Mouse (Mus musculus) left cerebral cortex, adult 18-20 months (tissue): ENCODE measurements at regions not wholly inside any gene's neighbourhood (a gene's known extent, or its start where the extent isn't known, plus 50 kb on each side); places are given as distances from the start of the nearest gene placed in this dataset.

Experiments used
- DNase-seq, 2 experiments: peaks; one replicate each; pipeline ENCODE4 v3.0.0; 2021 to 2022; ENCODE audit warnings: low spot score in 2 of 2, mixed read lengths in 1 of 2

DNA sequence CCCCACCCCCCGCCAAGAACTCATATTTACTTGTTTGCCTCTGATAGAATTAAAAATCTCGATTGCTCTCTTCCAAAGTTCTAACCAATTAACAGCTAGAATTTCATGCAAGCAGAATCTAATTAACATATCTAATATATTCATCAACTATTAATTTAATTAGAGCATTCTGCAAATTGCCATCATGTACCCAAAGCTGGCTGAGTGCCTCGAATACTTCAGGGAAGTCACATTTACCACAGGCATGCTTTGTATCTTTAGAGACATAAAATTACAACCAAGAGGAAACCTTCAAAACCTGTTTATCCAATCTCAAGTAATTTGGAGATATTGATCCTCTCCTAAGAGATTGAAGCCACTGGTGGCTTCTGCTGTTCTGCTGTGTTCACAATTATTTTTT, 401.6 kb upstream of the Nmur2 start:
- no peak for DNase-seq

DNA sequence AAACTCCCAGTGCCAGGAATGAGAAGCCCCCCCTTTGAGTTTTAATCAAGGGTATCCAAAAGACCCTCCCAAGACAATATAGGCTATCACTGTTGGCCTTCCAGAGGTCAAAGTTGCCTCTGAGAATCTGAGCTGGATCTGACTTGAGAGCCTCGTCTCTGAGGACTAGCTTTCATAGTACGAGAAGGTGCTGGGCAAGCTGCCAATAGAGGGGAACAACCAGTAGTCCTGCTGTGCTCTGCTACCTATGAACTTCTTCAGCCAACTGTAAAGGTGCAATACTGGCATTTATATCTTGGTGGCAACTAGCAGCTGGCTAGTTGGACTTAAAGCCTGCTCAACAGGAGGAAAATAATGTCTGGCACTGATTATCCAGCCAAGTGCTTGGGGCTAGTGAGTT, 400.3 kb upstream of the Nmur2 start:
- no peak for DNase-seq

DNA sequence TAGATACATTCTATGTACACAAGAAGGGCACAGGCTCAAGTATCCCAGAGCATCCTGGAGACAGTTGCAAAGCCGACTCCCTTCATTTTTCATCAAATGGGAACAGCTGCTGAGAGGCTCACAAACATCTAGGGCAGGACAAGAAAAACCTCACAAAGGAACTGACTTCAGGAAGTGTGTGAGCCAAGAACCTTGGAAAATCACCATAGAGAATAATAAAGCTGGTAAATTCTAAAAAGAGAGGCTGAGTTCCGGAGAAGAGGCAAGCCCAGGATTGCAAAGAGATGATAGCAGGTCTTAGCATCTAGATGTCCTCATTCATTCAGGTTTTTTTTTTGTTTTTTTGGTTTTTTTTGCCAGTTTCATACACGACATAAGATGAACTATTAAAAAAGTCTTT, 390.3 kb upstream of the Nmur2 start:
- no peak for DNase-seq

DNA sequence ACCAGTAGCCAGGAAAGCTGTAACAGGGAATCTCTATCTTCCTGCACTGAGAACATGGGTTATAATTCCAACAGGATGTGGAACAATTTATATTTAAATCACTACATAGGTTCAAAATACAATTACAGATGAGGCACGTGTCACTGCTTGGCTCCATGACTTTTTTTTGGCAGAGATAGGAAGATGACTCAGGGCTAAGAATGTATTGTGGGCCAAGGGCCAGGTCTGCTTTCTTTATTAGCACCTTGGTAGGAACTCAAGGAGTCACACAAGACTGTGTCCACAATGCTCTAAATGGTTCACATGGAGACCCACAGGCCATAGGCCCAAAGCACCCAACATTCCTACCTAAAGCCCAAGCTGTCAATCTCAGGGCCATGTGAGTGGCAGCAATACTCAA, 344.0 kb upstream of the Nmur2 start:
- DNase-seq: no peak

DNA sequence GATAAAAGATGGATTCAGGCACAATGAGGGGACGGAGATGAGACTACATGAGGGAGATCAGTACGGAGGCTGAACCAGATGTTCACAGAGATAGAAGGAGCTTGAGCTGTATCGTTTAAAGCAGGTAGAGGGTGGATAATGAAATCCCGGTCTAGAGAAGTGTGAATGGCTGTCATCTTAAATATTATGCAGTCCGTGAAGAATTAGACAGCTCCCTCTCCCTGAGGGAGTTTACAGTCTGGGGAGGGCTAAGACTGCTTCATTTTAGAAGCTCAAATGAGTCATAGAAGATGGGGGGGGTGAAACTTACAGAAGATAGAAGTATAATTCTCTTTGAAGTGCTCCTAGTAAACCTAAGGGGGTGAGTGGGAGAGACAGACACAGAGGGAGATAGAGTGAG, 336.7 kb upstream of the Nmur2 start:
- DNase-seq: peak in 1 of 2 experiments; percentile 12

DNA sequence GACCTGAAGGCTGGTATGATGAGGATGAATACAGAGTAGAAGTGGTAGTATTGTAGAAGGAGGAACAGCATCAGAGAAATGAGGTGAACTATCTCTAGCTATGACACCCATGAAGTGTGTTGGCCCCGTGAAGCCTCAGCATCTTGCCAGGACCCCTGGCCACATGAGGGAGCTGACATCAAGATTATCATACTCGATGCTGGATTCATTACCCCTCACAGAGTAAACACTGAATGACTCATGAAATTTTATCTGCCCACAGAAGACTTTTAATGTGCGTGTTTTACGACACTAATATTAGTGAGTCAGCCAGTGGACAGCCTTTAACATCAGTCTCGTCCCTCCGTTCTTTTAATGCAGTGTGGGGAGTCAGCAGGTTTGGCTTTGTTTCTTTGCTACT, 333.5 kb upstream of the Nmur2 start:
- DNase-seq: no peak

DNA sequence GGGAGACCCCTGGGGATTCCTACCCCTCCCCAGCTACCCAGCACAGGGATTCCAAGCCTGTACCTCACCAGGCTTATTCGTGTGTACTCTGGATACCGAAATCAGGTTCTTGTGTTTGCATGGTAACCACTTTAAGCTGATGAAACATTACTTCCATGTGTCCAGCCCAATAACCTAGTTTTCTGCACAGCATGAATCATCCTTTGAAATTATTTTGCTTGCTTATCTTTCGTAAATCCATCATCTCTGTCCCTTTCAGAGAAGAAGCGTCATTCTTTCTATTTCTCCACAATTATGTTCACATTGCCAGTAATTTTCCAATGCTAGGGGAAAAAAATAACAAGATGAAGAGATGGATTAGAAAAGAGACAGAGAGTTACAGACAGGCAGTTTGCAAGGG, 332.8 kb upstream of the Nmur2 start:
- no peak for DNase-seq

DNA sequence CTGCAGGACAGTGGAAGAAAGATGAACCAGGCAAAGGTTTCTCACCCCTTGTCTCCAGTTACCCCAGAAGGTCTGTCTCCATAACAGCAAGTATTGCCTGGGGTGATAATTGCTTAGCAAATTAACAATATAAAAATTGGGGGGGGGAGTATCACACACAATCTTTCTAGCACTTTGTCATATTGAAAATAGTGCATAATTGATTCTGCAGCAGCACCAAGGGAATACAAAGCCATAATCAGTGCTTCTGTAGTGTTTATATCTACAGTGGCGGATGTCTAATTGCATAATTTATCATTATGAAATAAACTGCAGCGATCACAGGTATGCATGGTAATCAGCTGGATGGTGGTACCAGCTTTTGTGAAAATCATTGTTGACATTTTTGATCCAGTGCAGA, 316.9 kb upstream of the Nmur2 start:
- DNase-seq: no peak

DNA sequence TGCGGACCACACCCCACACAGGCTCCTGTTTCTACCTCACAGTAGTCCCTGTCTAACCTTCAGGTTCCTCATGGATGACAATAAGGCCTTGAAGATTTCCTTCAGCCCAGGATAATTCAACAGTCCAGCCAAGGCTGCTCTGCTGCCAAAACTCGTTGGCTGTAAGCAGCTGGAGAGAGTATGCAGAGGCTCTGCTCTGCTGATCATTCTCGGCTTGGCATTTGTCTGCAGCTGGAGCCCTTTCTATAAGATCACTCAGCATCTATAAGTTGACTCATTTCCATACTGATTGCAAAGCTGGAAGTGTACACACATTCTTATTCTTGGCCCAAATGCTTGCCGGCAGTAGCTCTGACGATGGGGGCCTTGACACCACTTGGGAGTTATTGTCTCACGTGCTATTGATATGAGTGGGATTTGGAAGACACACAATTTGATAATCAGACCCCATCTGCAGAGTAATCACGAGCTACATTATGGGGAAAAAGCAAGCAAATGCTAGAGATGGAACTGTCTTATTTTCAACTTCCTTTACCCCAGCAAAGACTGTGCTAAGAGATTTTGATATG, 311.1 kb upstream of the Nmur2 start:
- DNase-seq: peak in 1 of 2 experiments; percentile 6

DNA sequence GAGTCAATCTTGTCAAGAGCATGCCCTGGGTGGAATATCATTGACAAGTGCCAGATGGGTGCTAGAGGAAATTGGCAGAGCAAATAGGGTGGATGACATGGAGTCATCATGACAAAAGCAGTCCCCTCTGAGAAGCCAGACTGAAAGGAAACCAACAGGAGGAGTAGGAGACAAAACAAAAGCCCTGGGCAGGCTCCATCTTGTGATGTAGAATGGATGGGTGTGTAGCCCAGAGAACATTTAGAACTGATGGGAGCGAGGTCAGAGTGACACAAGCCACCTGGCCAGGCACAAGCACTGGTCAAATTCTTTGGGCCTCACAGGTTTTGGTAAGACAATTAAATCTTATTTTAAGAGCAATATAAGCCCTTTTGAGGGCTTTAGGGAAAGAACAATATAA, 310.4 kb upstream of the Nmur2 start:
- no peak for DNase-seq

DNA sequence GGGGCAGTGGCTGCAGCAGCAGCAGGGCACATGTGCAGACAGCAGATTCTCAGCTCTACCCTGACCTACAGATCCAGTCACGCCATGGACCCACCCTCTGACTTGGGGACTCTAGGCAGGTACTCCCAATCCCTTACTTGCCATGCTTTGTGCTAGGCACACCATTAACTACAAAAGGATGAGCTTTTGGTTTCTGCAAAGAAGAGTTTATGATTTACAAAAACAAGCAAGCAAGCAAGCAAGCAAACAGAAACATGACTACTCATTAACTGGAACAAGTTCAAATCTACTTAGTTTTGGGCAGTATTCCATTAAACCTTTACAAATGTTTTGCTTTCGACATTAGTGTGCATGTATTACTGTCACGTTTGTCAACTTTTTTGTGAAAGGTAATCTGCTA, 309.0 kb upstream of the Nmur2 start:
- DNase-seq: no peak

DNA sequence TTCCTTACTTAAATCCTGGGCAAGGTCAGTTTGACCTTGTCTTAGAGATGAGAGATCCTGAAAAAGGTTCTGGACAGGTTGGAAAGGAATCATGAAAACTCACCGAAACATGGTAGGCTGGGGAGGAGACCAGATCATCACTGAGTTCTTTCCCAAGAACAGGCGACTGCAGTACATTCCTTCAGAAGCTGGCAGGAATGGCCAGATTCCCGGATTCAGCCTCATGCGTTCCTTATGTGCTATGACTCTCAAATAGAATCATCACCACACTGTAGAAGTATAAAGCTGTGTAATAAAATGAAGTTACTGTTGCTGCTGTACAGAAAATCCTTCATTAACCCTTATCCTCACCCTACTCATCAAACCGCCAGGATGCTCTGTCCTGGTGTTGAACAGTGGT, 307.6 kb upstream of the Nmur2 start:
- peak in 1 of 2 experiments; percentile 7 for DNase-seq

DNA sequence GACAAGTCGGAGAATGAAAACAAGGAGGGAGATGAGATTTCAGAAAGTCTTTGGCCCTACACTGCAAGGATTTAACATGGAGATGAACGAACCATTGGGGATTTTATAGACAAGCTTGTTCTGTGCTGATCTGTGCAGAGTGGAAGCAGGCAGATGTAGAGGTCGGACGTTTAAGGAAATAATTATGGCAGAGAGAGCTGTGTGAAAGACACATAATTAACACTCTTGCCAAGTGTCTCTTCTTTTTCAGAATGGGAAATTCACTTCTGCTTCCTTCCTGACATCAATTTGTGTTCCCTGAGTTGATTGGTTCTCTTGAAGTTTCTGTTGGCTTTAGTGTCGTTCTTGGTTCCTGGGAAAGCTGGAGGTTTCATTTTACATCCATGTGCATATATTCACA, 302.3 kb upstream of the Nmur2 start:
- DNase-seq: no peak

DNA sequence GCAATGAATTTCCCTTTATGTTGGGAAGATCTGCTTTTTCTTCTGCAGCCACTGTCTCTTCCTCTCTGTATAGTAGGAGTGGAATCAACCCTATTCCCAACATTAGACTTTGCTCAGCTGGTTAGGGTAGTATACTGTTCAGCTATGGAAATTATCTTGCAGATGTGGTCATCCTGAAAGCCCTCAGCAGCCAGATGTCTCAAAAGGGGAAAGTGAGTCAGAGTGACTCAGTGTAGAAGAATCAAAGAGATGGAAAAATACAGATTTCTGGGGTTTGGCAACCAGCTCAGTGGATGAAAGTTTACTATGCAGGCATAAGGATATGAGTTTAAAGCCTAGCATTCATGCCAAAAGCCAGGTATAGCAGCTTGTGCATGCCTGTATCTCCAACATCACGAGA, 300.9 kb upstream of the Nmur2 start:
- DNase-seq: no peak

DNA sequence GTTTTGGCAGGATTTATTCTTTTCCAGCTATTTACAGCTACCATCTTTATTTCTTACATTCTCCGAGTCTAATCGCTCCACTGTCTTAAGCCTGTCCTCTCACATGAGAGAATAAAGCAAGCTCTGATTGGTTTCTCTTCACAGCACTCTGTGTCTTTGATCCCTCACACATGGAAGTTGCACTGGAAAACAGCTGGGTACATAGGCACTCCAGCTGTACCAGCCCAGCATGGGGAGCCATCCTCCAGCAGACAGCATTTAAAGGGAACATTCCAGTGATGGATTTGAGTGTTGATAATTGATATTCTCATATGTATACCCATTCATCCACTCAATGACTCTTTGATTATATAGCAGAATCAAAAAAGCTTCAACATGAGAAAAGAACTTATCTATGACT, 300.2 kb upstream of the Nmur2 start:
- no peak for DNase-seq

DNA sequence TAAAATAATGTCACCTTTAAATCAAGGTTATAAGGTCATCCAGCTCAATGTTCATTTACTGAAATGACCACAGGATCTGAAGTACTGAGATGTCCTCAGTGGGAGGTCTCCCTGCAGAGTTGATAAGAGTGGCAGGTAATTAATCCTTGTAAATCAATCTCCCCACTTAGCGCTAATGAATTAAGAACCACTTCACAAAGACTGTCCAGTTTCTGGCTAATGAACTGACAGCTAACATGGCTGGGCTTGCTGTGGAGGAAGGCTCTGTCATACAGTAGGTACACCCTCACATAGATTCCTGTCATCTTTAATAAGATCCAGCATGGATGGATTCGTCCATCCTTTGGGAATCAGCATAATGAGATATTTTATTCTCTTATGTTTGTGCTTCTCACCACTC, 297.7 kb upstream of the Nmur2 start:
- DNase-seq: no peak

DNA sequence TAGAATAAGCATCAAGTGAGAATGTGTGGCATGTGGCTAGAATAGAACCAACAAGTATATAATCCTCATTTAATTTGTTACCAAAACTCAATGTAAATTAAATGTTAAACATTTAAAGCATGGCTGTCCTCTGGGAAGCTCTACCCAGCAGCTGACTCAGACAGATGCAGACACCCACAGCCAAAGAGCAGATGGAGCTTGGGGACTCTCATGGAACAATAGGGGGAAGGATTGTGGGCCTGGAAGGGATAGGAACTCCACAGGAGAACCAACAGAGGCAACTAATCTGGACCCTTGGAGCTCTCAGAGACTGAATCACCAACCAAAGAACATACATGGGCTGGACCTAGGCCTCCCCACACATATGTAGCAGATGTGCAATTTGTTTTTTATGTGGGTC, 295.1 kb upstream of the Nmur2 start:
- peak; percentile 46 to 47 for DNase-seq

DNA sequence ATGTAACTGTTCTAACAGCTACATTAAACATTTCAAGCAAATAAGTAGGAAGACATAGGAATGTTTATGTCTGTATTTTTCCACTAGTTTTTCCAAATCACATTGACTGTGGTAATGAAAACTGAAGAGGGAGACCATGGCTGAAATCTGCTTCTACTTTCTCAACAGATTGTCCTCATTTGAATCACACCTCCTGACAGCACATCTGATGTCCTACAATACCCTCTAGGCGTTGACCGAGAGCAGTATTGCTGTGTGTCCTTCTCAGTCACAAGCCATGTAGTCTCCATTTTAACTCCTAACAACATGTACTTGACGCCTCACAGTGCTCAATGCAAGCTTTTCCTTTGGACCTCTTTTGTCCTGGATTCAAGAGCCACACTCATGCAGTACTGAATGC, 279.5 kb upstream of the Nmur2 start:
- no peak for DNase-seq

DNA sequence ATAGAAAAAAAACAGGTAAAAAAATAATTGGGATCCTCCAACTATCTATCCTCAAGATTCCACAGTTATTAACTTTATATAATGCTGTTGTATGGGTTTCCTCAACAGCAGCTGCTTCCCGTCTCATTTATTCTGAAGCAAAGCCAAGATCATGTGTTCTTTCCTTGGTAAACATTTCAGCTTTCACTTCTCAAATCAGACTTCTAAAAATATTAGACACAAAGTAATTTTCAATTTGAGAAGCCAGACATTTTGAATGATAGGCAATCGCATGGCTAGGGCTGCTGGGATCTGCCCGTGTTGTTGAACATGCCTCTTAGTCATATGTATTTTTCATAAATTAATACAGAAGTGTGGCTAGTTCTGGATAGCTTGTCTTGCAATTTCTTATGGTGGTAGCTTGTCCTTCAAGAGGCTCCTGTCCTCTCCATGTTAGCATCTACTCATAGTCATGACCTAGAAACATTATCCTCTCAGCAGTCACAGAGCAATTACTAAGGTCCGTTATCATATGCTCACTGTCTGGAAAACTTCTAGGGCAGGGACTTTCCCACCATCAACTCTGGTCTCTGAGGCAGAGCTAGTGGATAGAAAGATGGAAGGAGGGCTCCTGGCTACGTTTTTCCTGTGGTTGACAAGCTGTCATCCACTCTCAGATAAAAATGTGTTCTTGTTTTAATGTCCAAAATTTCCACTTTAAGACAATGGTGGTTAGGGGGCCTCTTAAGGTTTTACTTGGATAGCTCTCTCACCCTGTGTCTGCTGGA, 274.6 kb upstream of the Nmur2 start:
- no peak for DNase-seq

DNA sequence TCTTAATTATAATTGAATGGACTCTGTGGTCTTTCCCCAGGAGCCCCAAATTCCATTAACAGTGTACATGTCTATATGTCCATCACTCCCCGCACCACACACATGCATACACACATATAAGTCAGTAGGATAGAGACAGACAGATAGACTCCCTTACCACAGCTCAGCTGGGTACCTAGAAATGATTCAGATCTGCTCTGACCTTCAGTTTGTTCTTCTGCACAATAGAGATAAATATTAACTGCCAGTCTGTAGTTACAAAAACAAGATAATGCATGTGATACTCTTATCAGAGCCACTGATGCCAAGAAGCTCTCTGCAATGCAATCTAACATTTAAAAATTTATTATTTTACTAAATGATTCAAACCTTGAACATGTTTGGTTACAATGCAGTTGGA, 268.7 kb upstream of the Nmur2 start:
- no peak for DNase-seq

DNA sequence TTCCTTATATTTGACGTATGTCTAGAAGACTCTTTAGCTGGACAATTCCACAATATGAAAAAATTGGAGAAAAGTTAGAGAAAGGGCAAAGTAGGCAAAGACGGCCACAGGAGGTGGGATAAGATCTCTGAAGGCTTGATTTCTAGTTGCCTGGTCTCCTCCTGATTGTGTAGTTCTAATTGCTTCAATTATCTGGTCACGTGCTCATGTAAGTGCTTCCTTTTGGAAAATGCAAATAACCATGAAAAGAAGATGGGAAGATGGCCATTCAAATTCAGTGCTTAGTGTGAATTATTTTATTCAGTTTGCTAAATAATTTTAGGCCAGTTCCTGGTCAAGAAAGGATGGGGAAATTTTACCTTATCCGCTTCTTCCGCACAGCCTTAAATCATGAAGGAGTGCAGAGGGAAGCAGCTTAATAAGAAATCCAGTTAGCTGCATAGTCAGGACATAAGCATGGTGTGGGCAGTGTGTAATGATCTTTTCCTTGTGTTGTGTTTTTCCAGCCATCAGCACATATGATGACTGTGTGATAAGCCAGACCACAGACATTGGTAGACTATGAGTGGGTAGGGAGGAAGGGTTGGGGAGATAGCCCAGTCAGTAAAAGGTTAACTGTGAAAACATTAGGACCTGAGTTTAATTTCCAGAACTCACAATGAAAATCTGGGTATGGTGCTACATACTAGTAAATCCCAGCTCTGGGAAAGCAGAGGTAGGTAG, 267.7 kb upstream of the Nmur2 start:
- DNase-seq: no peak

DNA sequence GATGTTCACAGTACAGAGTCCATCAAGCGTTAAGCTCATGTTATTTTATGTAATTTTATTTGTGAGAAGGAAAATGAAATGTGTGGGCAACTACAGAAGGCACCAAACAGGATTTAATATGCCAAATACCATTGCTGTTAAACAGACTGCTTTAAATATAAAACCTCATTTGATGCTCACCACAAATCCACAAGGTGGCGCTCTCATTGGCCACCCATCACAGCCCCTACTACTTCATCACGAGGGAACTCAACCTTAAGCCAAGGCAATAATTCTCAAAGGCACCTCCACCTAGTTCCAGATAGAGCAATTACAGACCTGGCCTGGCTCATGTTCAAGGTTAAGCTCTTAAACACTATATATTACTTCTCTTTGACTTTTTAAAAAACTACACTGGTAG, 266.2 kb upstream of the Nmur2 start:
- DNase-seq: no peak
